Mouse (Mus musculus): ENCODE measurements around the gene Tnn.
A peak's percentile ranks its signal among the peaks of the same experiment; 100 is the strongest.

- TF ChIP-seq CTCF (IDR thresholded peaks at IDR 0.05; ENCODE audit: low read depth, low read length) = peak; percentile 93
- no peak for TF ChIP-seq TAL1 (conservative IDR thresholded peaks at IDR 0.05; ENCODE audit: low read depth, low read length)
Observed at GRCm38 (mm10) chr1:160080800-160081436, 72.5 kb downstream of the Tnn start.

All from G1E (cell line).